Mouse (Mus musculus) liver, embryonic 14.5 days (tissue): ENCODE data around the gene Olfr1371.

ENCODE experiments used
- CTCF ChIP-seq: IDR thresholded peaks from 2 replicates; pipeline ENCODE4 v1.5.1; 2016; ENCODE audit warnings: antibody characterized with exemption, low read depth, control low read depth
- EP300 ChIP-seq: IDR thresholded peaks from 2 replicates; pipeline ENCODE4 v1.6.1; 2016; ENCODE audit warnings: antibody characterized with exemption, low read depth

DNA sequence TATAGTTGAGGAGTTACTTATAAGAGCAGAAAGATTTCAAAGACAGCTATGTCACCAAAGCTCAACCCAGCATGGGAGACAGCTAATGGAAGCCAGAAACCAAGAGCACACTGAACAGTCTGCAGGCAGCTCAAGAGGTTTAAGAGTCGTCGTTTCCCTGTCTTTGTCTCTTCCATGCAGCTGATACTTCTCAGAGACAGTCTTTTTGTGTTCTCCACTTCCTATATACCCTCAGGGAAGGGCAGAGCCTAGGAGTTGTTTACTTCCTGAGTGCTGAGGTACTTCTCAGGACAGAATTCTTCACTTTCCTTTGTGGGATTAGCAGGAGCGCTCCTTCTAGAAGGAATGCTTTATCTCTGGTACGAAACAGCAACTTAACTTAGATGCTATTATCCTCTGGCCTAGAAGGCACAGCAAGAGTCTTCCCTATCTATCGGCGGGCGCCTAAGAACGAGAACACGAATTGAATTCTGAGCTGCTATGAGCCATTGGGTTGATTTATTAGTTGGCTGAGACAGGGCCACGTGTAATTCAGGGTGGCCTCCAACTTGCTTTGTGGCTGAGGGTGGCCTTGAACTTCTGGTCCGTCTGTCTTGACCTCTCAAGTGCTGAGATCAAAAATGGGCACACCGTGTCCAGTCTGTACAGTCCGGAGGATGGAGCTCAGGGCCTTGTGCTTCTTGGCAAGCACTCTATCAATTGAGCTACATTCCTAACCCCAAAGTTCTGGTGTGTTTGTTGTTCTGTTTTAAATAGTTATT lies 13.9 kb upstream of the Olfr1371 start:
- TF ChIP-seq EP300 = no peak
- TF ChIP-seq CTCF = no peak
